Mouse (Mus musculus) midbrain, embryonic 12.5 days (tissue): Measurements from ENCODE around the gene Rreb1. TPM values are rescaled to one million over a fixed set of nuclear protein-coding genes. Genes with fewer than 3 reads are reported as not detected.

Source experiments
- ATAC-seq: fragments of 200-750 bp; cut with Nextera tagmentation; 2 replicates; pipeline ENCODE4 v1.8.0; 2017; ENCODE audit warnings: low read depth, moderate TSS enrichment, moderate library complexity; ENCODE audit not compliant: low FRiP score
- H3K27ac ChIP-seq: fragments of 300-500 bp; sonication (generic); replicated peaks from 2 replicates; pipeline ENCODE4 v1.5.1; 2016; ENCODE audit warnings: mild to moderate bottlenecking
- H3K27me3 ChIP-seq: fragments of 300-500 bp; sonication (generic); 2 replicates; pipeline ENCODE4 v1.6.1; 2016; ENCODE audit warnings: mild to moderate bottlenecking
- H3K36me3 ChIP-seq: fragments of 300-500 bp; sonication (generic); 2 replicates; pipeline ENCODE4 v1.6.1; 2016
- H3K4me1 ChIP-seq: fragments of 300-500 bp; sonication (generic); 2 replicates; pipeline ENCODE4 v1.6.1; 2016
- H3K4me2 ChIP-seq: fragments of 300-500 bp; sonication (generic); replicated peaks from 2 replicates; pipeline ENCODE4 v1.6.1; 2016; ENCODE audit warnings: mild to moderate bottlenecking, moderate library complexity
- H3K4me3 ChIP-seq: fragments of 300-500 bp; sonication (generic); 2 replicates; pipeline ENCODE4 v1.5.1; 2016; ENCODE audit warnings: mild to moderate bottlenecking
- H3K9ac ChIP-seq: fragments of 300-500 bp; sonication (generic); replicated peaks from 2 replicates; pipeline ENCODE4 v1.6.1; 2016; ENCODE audit warnings: mild to moderate bottlenecking, moderate library complexity
- H3K9me3 ChIP-seq: fragments of 300-500 bp; sonication (generic); 2 replicates; pipeline ENCODE4 v1.6.1; 2016; ENCODE audit warnings: mild to moderate bottlenecking
- WGBS: fragments of 180-500 bp; shearing (Covaris S2); methylation state at CpG from one replicate; pipeline ENCODE4 v1.1.7; 2016; 5-methylcytosine and 5-hydroxymethylcytosine counted together
- polyA plus RNA-seq: library from polyadenylated mRNA; unstranded; fragments of >200 nt; fragmentation: Nextera tagmentation; extraction: Ambion mirVana; gene quantifications from 2 replicates; pipeline ENCODE4 v1.2.1, GENCODE M21; 2016

The Rreb1 gene
- polyA plus RNA-seq, 1 experiment from 2014 or later: 5.7 TPM

GRCm38 (mm10) chr13:37965126-37965914, 187.1 kb downstream of the Rreb1 start:
- H3K4me3 ChIP-seq: no peak overlapping the region
- H3K27me3 ChIP-seq: peaks cover 26% of the 10 kb centered on the region
- ATAC-seq: no peak
- no peaks in the 10 kb centered on the region for H3K9me3 ChIP-seq
- no peak overlapping the region for H3K4me2 ChIP-seq
- peaks cover 24% of the 10 kb centered on the region for H3K4me1 ChIP-seq
- 26% methylated on average over 17 of the region's 17 CpGs for WGBS
- no peak overlapping the region for H3K27ac ChIP-seq
- H3K9ac ChIP-seq: no peak overlapping the region
- H3K36me3 ChIP-seq: no peaks in the 10 kb centered on the region

- H3K27ac ChIP-seq: peak overlapping the region; percentile 30; the same call in 1 of the 2 replicates
- no peak for ATAC-seq
Observed at GRCm38 (mm10) chr13:37966256-37967051, 188.3 kb downstream of the Rreb1 start.

GRCm38 (mm10) chr13:37967052-37967437, 188.8 kb downstream of the Rreb1 start:
- no peak for ATAC-seq
- WGBS: 68% methylated on average over 12 of the region's 12 CpGs
- H3K36me3 ChIP-seq: no peaks in the 10 kb centered on the region
- H3K4me1 ChIP-seq: peaks cover 24% of the 10 kb centered on the region
- H3K9me3 ChIP-seq: no peaks in the 10 kb centered on the region
- peaks cover 26% of the 10 kb centered on the region for H3K27me3 ChIP-seq
- no peak overlapping the region for H3K4me2 ChIP-seq
- H3K9ac ChIP-seq: no peak overlapping the region; the same call in 1 of the 2 replicates
- no peak overlapping the region for H3K4me3 ChIP-seq
- H3K27ac ChIP-seq: peak overlapping the region; percentile 30

More at GRCm38 (mm10) chr13:37966256-37967051, 188.3 kb downstream of the Rreb1 start:
- Histone ChIP-seq H3K27me3 (peaks cover 26% of the 10 kb centered on the region), H3K4me3 (no peak overlapping the region), H3K4me2 (no peak overlapping the region), H3K4me1 (peaks cover 24% of the 10 kb centered on the region), H3K9ac (no peak overlapping the region), H3K36me3 (no peaks in the 10 kb centered on the region), H3K9me3 (no peaks in the 10 kb centered on the region)
- WGBS: 77% methylated on average over 15 of the region's 15 CpGs

GRCm38 (mm10) chr13:37967565-37967964, 189.4 kb downstream of the Rreb1 start:
- no peak for ATAC-seq
- WGBS: 61% methylated on average over 10 of the region's 10 CpGs
- no peaks in the 10 kb centered on the region for H3K36me3 ChIP-seq
- no peak overlapping the region for H3K4me3 ChIP-seq
- H3K4me1 ChIP-seq: peaks cover 24% of the 10 kb centered on the region
- H3K27me3 ChIP-seq: peaks cover 26% of the 10 kb centered on the region
- H3K9ac ChIP-seq: no peak overlapping the region; the same call in 1 of the 2 replicates
- peak overlapping the region; percentile 30; the same call in 1 of the 2 replicates for H3K27ac ChIP-seq
- no peak overlapping the region for H3K4me2 ChIP-seq
- H3K9me3 ChIP-seq: no peaks in the 10 kb centered on the region

GRCm38 (mm10) chr13:37969337-37969736, 191.1 kb downstream of the Rreb1 start:
- Histone ChIP-seq H3K9ac (no peak overlapping the region), H3K4me3 (no peak overlapping the region), H3K9me3 (no peaks in the 10 kb centered on the region), H3K4me2 (no peak overlapping the region), H3K27ac (no peak overlapping the region), H3K36me3 (no peaks in the 10 kb centered on the region), H3K4me1 (peaks cover 16% of the 10 kb centered on the region), H3K27me3 (peaks cover 14% of the 10 kb centered on the region)
- ATAC-seq: no peak
- 11% methylated on average over 14 of the region's 14 CpGs for WGBS

GRCm38 (mm10) chr13:37969988-37970387, 191.8 kb downstream of the Rreb1 start:
- H3K27ac ChIP-seq: no peak overlapping the region
- no peak overlapping the region for H3K4me2 ChIP-seq
- H3K27me3 ChIP-seq: peaks cover 8% of the 10 kb centered on the region
- ATAC-seq: no peak
- no peaks in the 10 kb centered on the region for H3K9me3 ChIP-seq
- H3K36me3 ChIP-seq: no peaks in the 10 kb centered on the region
- no peak overlapping the region for H3K4me3 ChIP-seq
- WGBS: 76% methylated on average over 8 of the region's 8 CpGs
- peaks cover 13% of the 10 kb centered on the region for H3K4me1 ChIP-seq
- no peak overlapping the region for H3K9ac ChIP-seq

GRCm38 (mm10) chr13:37970887-37971530, 192.8 kb downstream of the Rreb1 start:
- 91% methylated on average over 11 of the region's 11 CpGs for WGBS
- no peak overlapping the region for H3K4me2 ChIP-seq
- peaks cover 13% of the 10 kb centered on the region for H3K4me1 ChIP-seq
- H3K27me3 ChIP-seq: no peaks in the 10 kb centered on the region
- H3K9ac ChIP-seq: no peak overlapping the region
- peaks cover 4% of the 10 kb centered on the region; the same call in 1 of the 2 replicates for H3K36me3 ChIP-seq
- no peaks in the 10 kb centered on the region for H3K9me3 ChIP-seq
- H3K27ac ChIP-seq: no peak overlapping the region
- no peak overlapping the region for H3K4me3 ChIP-seq
- no peak for ATAC-seq

- no peak for ATAC-seq
- WGBS: 86% methylated on average over 6 of the region's 6 CpGs
- Histone ChIP-seq H3K4me1 (no peaks in the 10 kb centered on the region), H3K9ac (no peak overlapping the region), H3K36me3 (peaks cover 26% of the 10 kb centered on the region), H3K27ac (no peak overlapping the region), H3K4me2 (no peak overlapping the region), H3K4me3 (no peak overlapping the region), H3K9me3 (no peaks in the 10 kb centered on the region), H3K27me3 (no peaks in the 10 kb centered on the region)
Observed at GRCm38 (mm10) chr13:37974036-37974435, 195.8 kb downstream of the Rreb1 start.

- H3K4me3 ChIP-seq: no peak overlapping the region
- H3K9me3 ChIP-seq: no peaks in the 10 kb centered on the region
- WGBS: 90% methylated on average over 5 of the region's 5 CpGs
- peaks cover 33% of the 10 kb centered on the region for H3K36me3 ChIP-seq
- H3K4me2 ChIP-seq: no peak overlapping the region
- H3K27me3 ChIP-seq: no peaks in the 10 kb centered on the region
- H3K4me1 ChIP-seq: no peaks in the 10 kb centered on the region
- no peak overlapping the region for H3K27ac ChIP-seq
- no peak for ATAC-seq
- no peak overlapping the region for H3K9ac ChIP-seq
Observed at GRCm38 (mm10) chr13:37974731-37975130, 196.5 kb downstream of the Rreb1 start.

- no peak overlapping the region for H3K9ac ChIP-seq
- peaks cover 77% of the 10 kb centered on the region for H3K36me3 ChIP-seq
- ATAC-seq: no peak
Observed at GRCm38 (mm10) chr13:37979506-37979905, 201.3 kb downstream of the Rreb1 start.

GRCm38 (mm10) chr13:37980346-37980745, 202.1 kb downstream of the Rreb1 start:
- no peak overlapping the region for H3K4me2 ChIP-seq
- no peak overlapping the region for H3K27ac ChIP-seq
- H3K9ac ChIP-seq: no peak overlapping the region
- H3K27me3 ChIP-seq: no peaks in the 10 kb centered on the region
- ATAC-seq: no peak
- H3K9me3 ChIP-seq: no peaks in the 10 kb centered on the region
- H3K4me1 ChIP-seq: no peaks in the 10 kb centered on the region
- WGBS: 91% methylated on average over 10 of the region's 10 CpGs
- peaks cover 80% of the 10 kb centered on the region for H3K36me3 ChIP-seq
- no peak overlapping the region for H3K4me3 ChIP-seq

More at GRCm38 (mm10) chr13:37979506-37979905, 201.3 kb downstream of the Rreb1 start:
- Histone ChIP-seq H3K27ac (no peak overlapping the region), H3K4me2 (no peak overlapping the region), H3K9me3 (no peaks in the 10 kb centered on the region), H3K27me3 (no peaks in the 10 kb centered on the region), H3K4me1 (no peaks in the 10 kb centered on the region), H3K4me3 (no peak overlapping the region)
- 93% methylated on average over 12 of the region's 12 CpGs for WGBS

- no peak overlapping the region for H3K27ac ChIP-seq
- 92% methylated on average over 5 of the region's 5 CpGs for WGBS
- no peak overlapping the region for H3K9ac ChIP-seq
- no peaks in the 10 kb centered on the region for H3K9me3 ChIP-seq
- H3K4me1 ChIP-seq: no peaks in the 10 kb centered on the region
- peaks cover 84% of the 10 kb centered on the region for H3K36me3 ChIP-seq
- H3K4me2 ChIP-seq: no peak overlapping the region
- ATAC-seq: no peak
- no peaks in the 10 kb centered on the region for H3K27me3 ChIP-seq
- no peak overlapping the region for H3K4me3 ChIP-seq
Observed at GRCm38 (mm10) chr13:37981063-37981462, 202.9 kb downstream of the Rreb1 start.
